In the genomic region with DNA sequence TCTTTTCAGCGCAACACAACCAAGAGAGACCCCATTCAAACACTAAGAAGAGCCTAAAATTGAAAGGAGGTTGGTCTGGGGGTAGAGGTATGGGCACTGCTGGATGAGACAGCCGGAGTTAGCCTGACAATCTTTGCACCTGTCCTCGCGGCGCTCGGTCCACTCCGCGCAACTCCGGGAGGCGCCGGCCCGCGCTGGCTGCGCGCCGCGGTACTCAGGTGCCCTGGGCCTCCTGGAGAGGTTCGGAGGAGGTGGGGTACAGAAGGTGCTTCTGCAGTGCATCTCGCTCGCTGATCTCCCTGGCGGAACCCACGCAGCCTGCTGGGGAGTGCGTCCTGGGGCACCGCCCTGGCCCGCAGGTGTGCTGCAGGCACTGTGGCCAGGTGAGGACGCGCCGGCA, we compare ENCODE assay signal across 9 mouse cellular contexts. TPM values are rescaled to one million over a fixed set of nuclear protein-coding genes. Genes with fewer than 3 reads are reported as not detected.
DNase-seq lines count a peak whose midpoint lies in the region; ATAC-seq and TF ChIP-seq lines count a peak whose summit lies in the region.
"Had no signal": no experiment of that assay in that cellular context is flagged by ENCODE, and none has a peak within 500 bp of the region (broad histone marks: within the 10 kb centered on the region; RNA-seq: fewer than 3 reads in every experiment).

TSS of gene Elavl2 (minus strand) at position 363 of the 400 bp plus-strand sequence.

- peak; percentile 68 for ATAC-seq in forebrain, embryonic 14.5 days
- no peak for ATAC-seq in cerebellum, adult (ENCODE audit: insufficient number of reproducible peaks, low FRiP score, low TSS enrichment)

- WGBS in forebrain, embryonic 14.5 days, result 1% methylated on average over 28 of the region's 28 CpGs
- 4% methylated on average over 28 of the region's 28 CpGs for WGBS in olfactory bulb, adult 2 months

- H3K4me1 ChIP-seq in forebrain, embryonic 14.5 days (ENCODE audit: control insufficient read depth, insufficient read depth, low read length), result peaks cover 8% of the 10 kb centered on the region; the same call in 1 of the 2 replicates
- peaks cover 10% of the 10 kb centered on the region for H3K4me1 ChIP-seq in olfactory bulb, adult 2 months (ENCODE audit: control insufficient read depth, insufficient read depth, low read length)

- DNase-seq in layer of hippocampus, adult 8-10 months (ENCODE audit: low spot score in 2 of 2), result no peak
- DNase-seq in layer of hippocampus, adult 9-10 months (ENCODE audit: low spot score), result no peak
- DNase-seq in forebrain, embryonic 14.5 days (ENCODE audit: low spot score), result no peak
- peak in 1 of 2 experiments; percentile 18 for DNase-seq in left cerebral cortex, postnatal 10 days (ENCODE audit: extremely low spot score in 1 of 2, low spot score in 2 of 2)
- no peak for DNase-seq in c-Kit-positive CD71-positive TER-119-positive erythroid progenitor cells, embryonic 14.5 days (ENCODE audit: low spot score)
- DNase-seq in natural killer cell, adult 2 months (ENCODE audit: low spot score in 2 of 2), result no peak

- TF ChIP-seq POLR2A in olfactory bulb, adult 2 months (IDR thresholded peaks at IDR 0.05; ENCODE audit: insufficient read depth, low read depth, low read length), result no peak

- H3K4me2 ChIP-seq in forebrain, embryonic 14.5 days (ENCODE audit: low read length), result peak within 1 kb of the TSS; percentile 96

- no peak for TF ChIP-seq CTCF in olfactory bulb, adult 2 months (IDR thresholded peaks at IDR 0.05; ENCODE audit: insufficient read depth, low read depth, low read length)

- H3K27me3 ChIP-seq in forebrain, embryonic 14.5 days (replicated peaks; ENCODE audit: control insufficient read depth, insufficient read depth, low read length), result no peaks in the 10 kb centered on the region

- H3K27ac ChIP-seq in forebrain, embryonic 14.5 days (ENCODE audit: low read depth, low read length), result peak within 1 kb of the TSS; percentile 52; the same call in 1 of the 2 replicates
- no peak within 1 kb of the TSS for H3K27ac ChIP-seq in olfactory bulb, adult 2 months (ENCODE audit: insufficient read depth, low read depth, low read length)

- intact Hi-C loops in left cerebral cortex, postnatal 10 days (cut with DNase I), result no loop called here

- H3K4me3 ChIP-seq in forebrain, embryonic 14.5 days (ENCODE audit: low read depth, low read length), result peak within 1 kb of the TSS; percentile 43
- H3K4me3 ChIP-seq in olfactory bulb, adult 2 months (ENCODE audit: insufficient read depth, low read depth, low read length), result peak within 1 kb of the TSS; percentile 18; the same call in 1 of the 2 replicates

- H3K9me3 ChIP-seq in forebrain, embryonic 14.5 days (replicated peaks; ENCODE audit: control insufficient read depth, low read length), result no peaks in the 10 kb centered on the region

- peak within 1 kb of the TSS; percentile 61 for H3K9ac ChIP-seq in forebrain, embryonic 14.5 days (ENCODE audit: low read length)

- H3K36me3 ChIP-seq in forebrain, embryonic 14.5 days (ENCODE audit: control insufficient read depth, insufficient read depth, low read length), result no peaks in the 10 kb centered on the region

RNA-seq across cellular contexts. Expression of gene Elavl2, which starts in this region (rescaled TPM):
- 100 to 1,000 TPM in 2 of 4 experiments, 10 to 100 TPM in 2; 80.9 to 119 (median 104) TPM for total RNA-seq in layer of hippocampus, adult 8-10 months (2022)
- polyA plus RNA-seq in forebrain, embryonic 14.5 days (2014; fragmentation: Nextera tagmentation; extraction: Ambion mirVana), result 134 and 140 TPM in 2 replicates
- total RNA-seq in left cerebral cortex, postnatal 10 days (2021), result 100 to 1,000 TPM; 130 to 134 TPM
- not detected in 2 replicates for polyA plus RNA-seq in olfactory bulb, adult 2 months (2012; ENCODE audit: insufficient read depth, insufficient read length, low replicate concordance, missing spikeins)
- polyA plus RNA-seq: spleen, adult 2 months had no signal

Comparison
In these comparisons a context has a peak if more than half of its experiments do, and no peak if none do; other contexts are left out.
1. RNA of gene Elavl2 (polyA plus RNA-seq): 134 to 140 TPM in forebrain, embryonic 14.5 days; not detected in olfactory bulb, adult 2 months; every median in the first group is over 100 times any median in the second.